Mouse (Mus musculus): ENCODE measurements around the gene Ap1m2.

DNA sequence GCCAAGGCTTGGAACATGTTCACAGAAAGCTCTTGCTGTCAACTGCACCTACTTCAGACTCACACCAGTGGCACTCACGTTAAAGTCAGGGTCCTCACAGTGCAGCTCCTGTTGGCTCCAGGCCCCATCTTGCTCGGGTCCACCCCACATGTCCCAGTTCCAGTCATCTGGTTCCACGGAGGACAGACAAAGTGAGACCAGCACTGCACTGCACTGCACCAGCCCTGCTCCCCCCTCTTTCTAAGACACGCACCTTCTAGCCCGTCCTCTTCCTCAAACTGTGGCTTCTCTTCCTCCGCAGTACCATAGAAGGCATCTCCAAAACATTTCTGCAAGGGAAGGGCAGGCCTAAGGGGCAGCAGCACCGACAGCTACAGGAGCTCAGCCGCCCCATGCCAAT lies 35.8 kb downstream of the Ap1m2 start:
- TF ChIP-seq POLR2A (IDR thresholded peaks at IDR 0.05; ENCODE audit: low read depth, low read length) (no peak), CTCF (IDR thresholded peaks at IDR 0.05; ENCODE audit: extremely low read depth, insufficient read depth, insufficient read length, insufficient replicate concordance) (no peak)

Measured in spleen, adult 2 months (tissue).